Mouse (Mus musculus): Measurements from ENCODE around the gene Mmp11. TPM values are rescaled to one million over a fixed set of nuclear protein-coding genes. Genes with fewer than 3 reads are reported as not detected.
"Not testable (repeated sequence)": the region's sequence is repeated elsewhere in the genome, so short reads cannot be mapped to it uniquely, and the experiment has no call there.

The Mmp11 gene
- total RNA-seq, 2 experiments from 2014 or later: 0.96 TPM; not detected in 1

- ATAC-seq (replicated peaks; ENCODE audit: low FRiP score, low TSS enrichment, poor library complexity, severe bottlenecking): no peak
Observed at GRCm38 (mm10) chr10:75904391-75904790, 31.9 kb downstream of the Mmp11 start.

GRCm38 (mm10) chr10:75898846-75899245 is 37.5 kb downstream of the Mmp11 start:
- ATAC-seq (replicated peaks; ENCODE audit: low FRiP score, low TSS enrichment, poor library complexity, severe bottlenecking): no peak

- ATAC-seq (replicated peaks; ENCODE audit: low FRiP score, low TSS enrichment, poor library complexity, severe bottlenecking): no peak
Observed at GRCm38 (mm10) chr10:75898039-75898564, 38.2 kb downstream of the Mmp11 start.

GRCm38 (mm10) chr10:75897373-75897772 is 38.9 kb downstream of the Mmp11 start:
- ATAC-seq (replicated peaks; ENCODE audit: low FRiP score, low TSS enrichment, poor library complexity, severe bottlenecking): no peak

- ATAC-seq (replicated peaks; ENCODE audit: low FRiP score, low TSS enrichment, poor library complexity, severe bottlenecking): no peak
Observed at GRCm38 (mm10) chr10:75896208-75896607, 40.1 kb downstream of the Mmp11 start.

- no peak for ATAC-seq (replicated peaks; ENCODE audit: low FRiP score, low TSS enrichment, poor library complexity, severe bottlenecking)
Observed at GRCm38 (mm10) chr10:75895730-75896129, 40.6 kb downstream of the Mmp11 start.

GRCm38 (mm10) chr10:75894601-75895000 is 41.7 kb downstream of the Mmp11 start:
- ATAC-seq (replicated peaks; ENCODE audit: low FRiP score, low TSS enrichment, poor library complexity, severe bottlenecking): no peak

- ATAC-seq (replicated peaks; ENCODE audit: low FRiP score, low TSS enrichment, poor library complexity, severe bottlenecking): peak; percentile 99
Observed at GRCm38 (mm10) chr10:75893089-75893750, 43.1 kb downstream of the Mmp11 start, which contains the start of gene Derl3. Gene Derl3 (plus strand): TSS chr10:75893413.

- ATAC-seq (replicated peaks; ENCODE audit: low FRiP score, low TSS enrichment, poor library complexity, severe bottlenecking): no peak
Observed at GRCm38 (mm10) chr10:75889406-75890153, 46.7 kb downstream of the Mmp11 start.

GRCm38 (mm10) chr10:75887504-75887903 is 48.8 kb downstream of the Mmp11 start:
- not testable (repeated sequence) for ATAC-seq (replicated peaks; ENCODE audit: low FRiP score, low TSS enrichment, poor library complexity, severe bottlenecking)

GRCm38 (mm10) chr10:75884742-75885141 is 51.6 kb downstream of the Mmp11 start:
- no peak for ATAC-seq (replicated peaks; ENCODE audit: low FRiP score, low TSS enrichment, poor library complexity, severe bottlenecking)

GRCm38 (mm10) chr10:75883232-75883552 is 53.1 kb downstream of the Mmp11 start:
- ATAC-seq (replicated peaks; ENCODE audit: low FRiP score, low TSS enrichment, poor library complexity, severe bottlenecking): peak; percentile 67

- ATAC-seq (replicated peaks; ENCODE audit: low FRiP score, low TSS enrichment, poor library complexity, severe bottlenecking): no peak
Observed at GRCm38 (mm10) chr10:75882433-75883231, 53.7 kb downstream of the Mmp11 start.

GRCm38 (mm10) chr10:75881578-75882432 is 54.5 kb downstream of the Mmp11 start:
- ATAC-seq (replicated peaks; ENCODE audit: low FRiP score, low TSS enrichment, poor library complexity, severe bottlenecking): no peak

- ATAC-seq (replicated peaks; ENCODE audit: low FRiP score, low TSS enrichment, poor library complexity, severe bottlenecking): no peak
Observed at GRCm38 (mm10) chr10:75880771-75881577, 55.3 kb downstream of the Mmp11 start.

GRCm38 (mm10) chr10:75880351-75880750 is 55.9 kb downstream of the Mmp11 start:
- no peak for ATAC-seq (replicated peaks; ENCODE audit: low FRiP score, low TSS enrichment, poor library complexity, severe bottlenecking)

- ATAC-seq (replicated peaks; ENCODE audit: low FRiP score, low TSS enrichment, poor library complexity, severe bottlenecking): no peak
Observed at GRCm38 (mm10) chr10:75878836-75879235, 57.5 kb downstream of the Mmp11 start.

- no peak for ATAC-seq (replicated peaks; ENCODE audit: low FRiP score, low TSS enrichment, poor library complexity, severe bottlenecking)
Observed at GRCm38 (mm10) chr10:75873543-75874170, 62.6 kb downstream of the Mmp11 start.
